ENCODE assay signal across 11 mouse cellular contexts in the genomic region with DNA sequence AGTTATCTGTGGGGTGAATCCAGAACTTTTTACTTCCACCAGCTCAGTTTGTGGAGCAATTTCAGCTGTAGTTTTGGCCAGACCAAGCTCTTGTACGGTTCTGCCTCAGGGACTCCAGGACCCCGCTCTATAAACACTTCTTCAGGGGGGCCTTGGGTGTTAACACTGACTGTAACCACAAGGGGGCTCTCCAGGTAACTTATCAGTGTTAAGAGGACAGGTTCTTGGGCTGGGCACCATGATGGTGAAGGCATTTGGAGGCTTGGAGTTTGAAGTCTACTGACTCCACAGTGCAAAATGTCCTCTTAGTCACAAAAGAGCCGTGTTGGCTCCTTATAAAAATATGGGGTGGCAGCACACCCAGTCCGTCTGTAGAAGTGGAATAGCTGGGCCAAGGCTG. TPM values are rescaled to one million over a fixed set of nuclear protein-coding genes. Genes with fewer than 3 reads are reported as not detected.
A peak's percentile ranks its signal among the peaks of the same experiment; 100 is the strongest.
DNase-seq lines count a peak whose midpoint lies in the region; ATAC-seq and TF ChIP-seq lines count a peak whose summit lies in the region.
"Had no signal": no experiment of that assay in that cellular context is flagged by ENCODE, and none has a peak within 500 bp of the region (broad histone marks: within the 10 kb centered on the region; RNA-seq: fewer than 3 reads in every experiment).

No protein-coding gene starts in this region.

- no peak for DNase-seq in hindbrain, embryonic 14.5 days (ENCODE audit: low spot score)
- no peak for DNase-seq in testis, postnatal 14 days (ENCODE audit: low spot score)
- peak; percentile 66 for DNase-seq in embryonic facial prominence, embryonic 11.5 days (ENCODE audit: low spot score)
- DNase-seq in thymus, postnatal 4 days: peak; percentile 56
- no peak for DNase-seq in left cerebral cortex, adult 8-10 months (ENCODE audit: low spot score in 2 of 2)
- no peak for DNase-seq in kidney, adult 11 months
- DNase-seq: heart, postnatal 10 days; right cerebral cortex, postnatal 14 days had no signal

- H3K4me2 ChIP-seq in hindbrain, embryonic 13.5 days: peak overlapping the region; percentile 86; the same call in 1 of the 2 replicates
- H3K4me2 ChIP-seq in hindbrain, embryonic 14.5 days (replicated peaks): no peak overlapping the region
- no peak overlapping the region for H3K4me2 ChIP-seq in embryonic facial prominence, embryonic 11.5 days (ENCODE audit: low read depth, low read length)

- H3K36me3 ChIP-seq in hindbrain, embryonic 13.5 days: peaks cover 4% of the 10 kb centered on the region
- H3K36me3 ChIP-seq in hindbrain, embryonic 14.5 days (replicated peaks; ENCODE audit: control insufficient read depth, insufficient read depth): peaks cover 7% of the 10 kb centered on the region; the same call in 1 of the 2 replicates
- no peaks in the 10 kb centered on the region for H3K36me3 ChIP-seq in testis, adult 2 months (ENCODE audit: control insufficient read depth, insufficient read depth, low read length)
- H3K36me3 ChIP-seq in embryonic facial prominence, embryonic 11.5 days (replicated peaks; ENCODE audit: control insufficient read depth, insufficient read depth, low read depth, low read length): no peaks in the 10 kb centered on the region

- peaks cover 7% of the 10 kb centered on the region; the same call in 1 of the 2 replicates for H3K27me3 ChIP-seq in hindbrain, embryonic 13.5 days
- no peaks in the 10 kb centered on the region for H3K27me3 ChIP-seq in hindbrain, embryonic 14.5 days (ENCODE audit: control insufficient read depth, insufficient read depth, low read length)
- 0 out of 2 replicates have a peak, but pooled peaks cover 2% of the 10 kb centered on the region for H3K27me3 ChIP-seq in testis, adult 2 months (ENCODE audit: control insufficient read depth, insufficient read depth, low read length)
- peaks cover 3% of the 10 kb centered on the region; the same call in 1 of the 2 replicates for H3K27me3 ChIP-seq in embryonic facial prominence, embryonic 11.5 days (ENCODE audit: control insufficient read depth, insufficient read depth, low read length)
- H3K27me3 ChIP-seq: embryonic facial prominence, embryonic 15.5 days had no signal

- peaks cover 52% of the 10 kb centered on the region for H3K4me1 ChIP-seq in hindbrain, embryonic 13.5 days (replicated peaks)
- peaks cover 41% of the 10 kb centered on the region for H3K4me1 ChIP-seq in hindbrain, embryonic 14.5 days (replicated peaks; ENCODE audit: control insufficient read depth, insufficient read depth, low read length)
- H3K4me1 ChIP-seq in testis, adult 2 months (ENCODE audit: control insufficient read depth, insufficient read depth, low read length): peaks cover 17% of the 10 kb centered on the region
- H3K4me1 ChIP-seq in embryonic facial prominence, embryonic 11.5 days (ENCODE audit: control insufficient read depth, insufficient read depth, low read length): peaks cover 8% of the 10 kb centered on the region

- ATAC-seq in hindbrain, embryonic 13.5 days (ENCODE audit: low FRiP score): no peak
- ATAC-seq in hindbrain, embryonic 14.5 days (ENCODE audit: low FRiP score): no peak
- no peak for ATAC-seq in embryonic facial prominence, embryonic 11.5 days (replicated peaks; ENCODE audit: insufficient number of reproducible peaks, low FRiP score, low TSS enrichment, low read depth)

- no peaks in the 10 kb centered on the region for H3K9me3 ChIP-seq in hindbrain, embryonic 13.5 days
- no peaks in the 10 kb centered on the region for H3K9me3 ChIP-seq in hindbrain, embryonic 14.5 days (ENCODE audit: control insufficient read depth, low read length)
- H3K9me3 ChIP-seq in embryonic facial prominence, embryonic 11.5 days (replicated peaks; ENCODE audit: control insufficient read depth, low read length): no peaks in the 10 kb centered on the region
- H3K9me3 ChIP-seq: embryonic facial prominence, embryonic 15.5 days had no signal

- H3K9ac ChIP-seq in hindbrain, embryonic 13.5 days: no peak overlapping the region
- H3K9ac ChIP-seq in hindbrain, embryonic 14.5 days: no peak overlapping the region
- H3K9ac ChIP-seq in embryonic facial prominence, embryonic 11.5 days (replicated peaks; ENCODE audit: low read length): no peak overlapping the region
- H3K9ac ChIP-seq: embryonic facial prominence, embryonic 15.5 days had no signal

- no peak for TF ChIP-seq POLR2A in testis, adult 2 months (IDR thresholded peaks at IDR 0.05; ENCODE audit: control insufficient read depth, low read depth, low read length)

- no peak overlapping the region for H3K4me3 ChIP-seq in hindbrain, embryonic 13.5 days
- no peak overlapping the region for H3K4me3 ChIP-seq in hindbrain, embryonic 14.5 days (replicated peaks; ENCODE audit: low read length)
- H3K4me3 ChIP-seq in testis, adult 2 months (ENCODE audit: control insufficient read depth, low read depth, low read length): peak overlapping the region; percentile 51
- no peak overlapping the region for H3K4me3 ChIP-seq in embryonic facial prominence, embryonic 11.5 days (ENCODE audit: low read depth, low read length)

- no peak for TF ChIP-seq CTCF in testis, adult 2 months (IDR thresholded peaks at IDR 0.05; ENCODE audit: control insufficient read depth, insufficient read depth, insufficient replicate concordance, low read depth, low read length)

- H3K27ac ChIP-seq in hindbrain, embryonic 13.5 days: no peak overlapping the region
- H3K27ac ChIP-seq in hindbrain, embryonic 14.5 days: no peak overlapping the region
- H3K27ac ChIP-seq in testis, adult 2 months (ENCODE audit: control insufficient read depth, insufficient read depth, low read depth, low read length): no peak overlapping the region
- H3K27ac ChIP-seq in embryonic facial prominence, embryonic 11.5 days (replicated peaks; ENCODE audit: low read depth, low read length): no peak overlapping the region
- H3K27ac ChIP-seq: embryonic facial prominence, embryonic 15.5 days had no signal

- 73% methylated on average over 4 of the region's 4 CpGs for WGBS in hindbrain, embryonic 13.5 days
- 63% methylated on average over 4 of the region's 4 CpGs for WGBS in hindbrain, embryonic 14.5 days
- WGBS in embryonic facial prominence, embryonic 11.5 days: 75% methylated on average over 4 of the region's 4 CpGs

RNA-seq across cellular contexts. Expression of a gene that starts 1.5 kb away (rescaled TPM):
- polyA plus RNA-seq in hindbrain, embryonic 13.5 days (2015; fragmentation: Nextera tagmentation; extraction: Ambion mirVana): 22.4 and 26.5 TPM in 2 replicates
- 29.1 and 29.2 TPM in 2 replicates for polyA plus RNA-seq in hindbrain, embryonic 14.5 days (2014; fragmentation: Nextera tagmentation; extraction: Ambion mirVana)
- 88.8 and 99.3 TPM in 2 replicates for polyA plus RNA-seq in testis, adult 2 months (2012; rRNA removed)
- polyA plus RNA-seq in embryonic facial prominence, embryonic 11.5 days (2014; fragmentation: Nextera tagmentation; extraction: Ambion mirVana): 13.3 and 15.7 TPM in 2 replicates
- total RNA-seq in left cerebral cortex, adult 8-10 months (2022): 10 to 100 TPM; 34.8 to 42.8 (median 36.7) TPM

RNA-seq across cellular contexts. Expression of a gene that starts 2.3 kb away (rescaled TPM):
- 14.9 and 15.8 TPM in 2 replicates for polyA plus RNA-seq in hindbrain, embryonic 13.5 days (2015; fragmentation: Nextera tagmentation; extraction: Ambion mirVana)
- 12.2 and 12.4 TPM in 2 replicates for polyA plus RNA-seq in hindbrain, embryonic 14.5 days (2014; fragmentation: Nextera tagmentation; extraction: Ambion mirVana)
- 5.7 TPM in 2 replicates for polyA plus RNA-seq in testis, adult 2 months (2012; rRNA removed)
- polyA plus RNA-seq in embryonic facial prominence, embryonic 11.5 days (2014; fragmentation: Nextera tagmentation; extraction: Ambion mirVana): 7.2 and 10.3 TPM in 2 replicates
- total RNA-seq in left cerebral cortex, adult 8-10 months (2022): 10 to 100 TPM; 17.0 to 17.7 (median 17.2) TPM

RNA-seq across cellular contexts. Expression of a gene that starts 6.4 kb away (rescaled TPM):
- 0.23 and 0.98 TPM in 2 replicates for polyA plus RNA-seq in hindbrain, embryonic 13.5 days (2015; fragmentation: Nextera tagmentation; extraction: Ambion mirVana)
- polyA plus RNA-seq in hindbrain, embryonic 14.5 days (2014; fragmentation: Nextera tagmentation; extraction: Ambion mirVana): 1.2 and 1.5 TPM in 2 replicates
- 50.5 and 53.4 TPM in 2 replicates for polyA plus RNA-seq in testis, adult 2 months (2012; rRNA removed)
- 0.67 and 0.93 TPM in 2 replicates for polyA plus RNA-seq in embryonic facial prominence, embryonic 11.5 days (2014; fragmentation: Nextera tagmentation; extraction: Ambion mirVana)
- under 1 TPM; 0.19 to 0.65 (median 0.26) TPM for total RNA-seq in left cerebral cortex, adult 8-10 months (2022)

RNA-seq across cellular contexts. Expression of a gene that starts 25.1 kb away (rescaled TPM):
- polyA plus RNA-seq in hindbrain, embryonic 13.5 days (2015; fragmentation: Nextera tagmentation; extraction: Ambion mirVana): 58.9 TPM in 2 replicates
- polyA plus RNA-seq in hindbrain, embryonic 14.5 days (2014; fragmentation: Nextera tagmentation; extraction: Ambion mirVana): 48.2 and 50.6 TPM in 2 replicates
- 31.9 and 32.5 TPM in 2 replicates for polyA plus RNA-seq in testis, adult 2 months (2012; rRNA removed)
- 25.4 and 32.4 TPM in 2 replicates for polyA plus RNA-seq in embryonic facial prominence, embryonic 11.5 days (2014; fragmentation: Nextera tagmentation; extraction: Ambion mirVana)
- 10 to 100 TPM; 33.9 to 42.2 (median 37.4) TPM for total RNA-seq in left cerebral cortex, adult 8-10 months (2022)

RNA-seq across cellular contexts. Expression of a gene that starts 41.6 kb away (rescaled TPM):
- 0.39 and 0.65 TPM in 2 replicates for polyA plus RNA-seq in hindbrain, embryonic 13.5 days (2015; fragmentation: Nextera tagmentation; extraction: Ambion mirVana)
- polyA plus RNA-seq in hindbrain, embryonic 14.5 days (2014; fragmentation: Nextera tagmentation; extraction: Ambion mirVana): 0.32 and 0.98 TPM in 2 replicates
- 0.70 and 0.88 TPM in 2 replicates for polyA plus RNA-seq in testis, adult 2 months (2012; rRNA removed)
- polyA plus RNA-seq in embryonic facial prominence, embryonic 11.5 days (2014; fragmentation: Nextera tagmentation; extraction: Ambion mirVana): 0.21 and 0.25 TPM in 2 replicates
- under 1 TPM in 3 of 4 experiments, not detected in 1; 0.13 to 0.18 (median 0.14) TPM for total RNA-seq in left cerebral cortex, adult 8-10 months (2022)

Comparison
In these comparisons a context has a peak if more than half of its experiments do, and no peak if none do; other contexts are left out.
1. DNase-seq: peak in embryonic facial prominence, embryonic 11.5 days (single experiment) and thymus, postnatal 4 days (single experiment); none in hindbrain, embryonic 14.5 days (single experiment), testis, postnatal 14 days (single experiment), left cerebral cortex, adult 8-10 months (0 of 2) and kidney, adult 11 months (single experiment).
2. RNA of a gene that starts 6.4 kb away (polyA plus RNA-seq): 50.5 to 53.4 TPM in testis, adult 2 months; 1.2 to 1.5 TPM in hindbrain, embryonic 14.5 days, 0.67 to 0.93 TPM in embryonic facial prominence, embryonic 11.5 days and 0.23 to 0.98 TPM in hindbrain, embryonic 13.5 days; every median in the first group is over 10 times any median in the second.